Mouse (Mus musculus): Measurements from ENCODE around the gene Mthfd1. TPM values are rescaled to one million over a fixed set of nuclear protein-coding genes. Genes with fewer than 3 reads are reported as not detected.
"Not testable (repeated sequence)": the region's sequence is repeated elsewhere in the genome, so short reads cannot be mapped to it uniquely, and the experiment has no call there.

The Mthfd1 gene
- total RNA-seq (2014; rRNA removed): 30.9 and 31.3 TPM in 2 replicates
- 33.1 and 37.1 TPM in 2 replicates for polyA plus RNA-seq (2015; fragmentation: Nextera tagmentation; extraction: Ambion mirVana)

GRCm38 (mm10) chr12:76254725-76255498 lies at the start of gene Mthfd1:
Gene Mthfd1, plus strand, starts transcription at chr12:76255298.
- H3K27me3 ChIP-seq (ENCODE audit: insufficient read depth, low read length): no peaks in the 10 kb centered on the region
- ATAC-seq (peak; percentile 100), DNase-seq (ENCODE audit: low spot score) (peak; percentile 96)
- H3K36me3 ChIP-seq (ENCODE audit: insufficient read depth, low read length): no peaks in the 10 kb centered on the region
- peak within 1 kb of the TSS; percentile 76 for H3K4me2 ChIP-seq (ENCODE audit: low read depth, low read length)
- no peak for TF ChIP-seq CTCF (IDR thresholded peaks at IDR 0.05; ENCODE audit: low read depth)
- peak within 1 kb of the TSS; percentile 94 for H3K27ac ChIP-seq
- H3K9ac ChIP-seq (replicated peaks; ENCODE audit: low read length): peak within 1 kb of the TSS; percentile 69
- no peaks in the 10 kb centered on the region for H3K9me3 ChIP-seq (ENCODE audit: low read length)
- WGBS: 2% methylated on average over 43 of the region's 43 CpGs
- peaks cover 12% of the 10 kb centered on the region for H3K4me1 ChIP-seq (ENCODE audit: insufficient read depth, low read length)
- H3K4me3 ChIP-seq (ENCODE audit: low read length): peak within 1 kb of the TSS; percentile 66

- TF ChIP-seq CTCF (IDR thresholded peaks at IDR 0.05; ENCODE audit: low read depth): no peak
- no peak for DNase-seq (ENCODE audit: low spot score)
- WGBS: 94% methylated on average over 5 of the region's 5 CpGs
- Histone ChIP-seq H3K4me3 (ENCODE audit: low read length) (no peak overlapping the region), H3K4me1 (ENCODE audit: insufficient read depth, low read length) (no peaks in the 10 kb centered on the region), H3K27me3 (ENCODE audit: insufficient read depth, low read length) (no peaks in the 10 kb centered on the region), H3K27ac (no peak overlapping the region), H3K36me3 (ENCODE audit: insufficient read depth, low read length) (no peaks in the 10 kb centered on the region), H3K9me3 (ENCODE audit: low read length) (no peaks in the 10 kb centered on the region), H3K9ac (replicated peaks; ENCODE audit: low read length) (no peak overlapping the region), H3K4me2 (ENCODE audit: low read depth, low read length) (no peak overlapping the region)
- ATAC-seq: no peak
These were observed 45.6 kb upstream of the Mthfd1 start for GRCm38 (mm10) chr12:76209429-76209974.

GRCm38 (mm10) chr12:76215121-76215520 lies 40.0 kb upstream of the Mthfd1 start:
- Histone ChIP-seq H3K36me3 (ENCODE audit: insufficient read depth, low read length) (no peaks in the 10 kb centered on the region), H3K27ac (no peak overlapping the region), H3K27me3 (ENCODE audit: insufficient read depth, low read length) (no peaks in the 10 kb centered on the region), H3K9ac (replicated peaks; ENCODE audit: low read length) (no peak overlapping the region), H3K4me1 (ENCODE audit: insufficient read depth, low read length) (no peaks in the 10 kb centered on the region), H3K4me3 (ENCODE audit: low read length) (no peak overlapping the region), H3K9me3 (ENCODE audit: low read length) (no peaks in the 10 kb centered on the region), H3K4me2 (ENCODE audit: low read depth, low read length) (no peak overlapping the region)
- 26% methylated on average over 5 of the region's 5 CpGs for WGBS
- DNase-seq (ENCODE audit: low spot score): no peak
- no peak for ATAC-seq
- TF ChIP-seq CTCF (IDR thresholded peaks at IDR 0.05; ENCODE audit: low read depth): no peak

- no peak overlapping the region for H3K9ac ChIP-seq (replicated peaks; ENCODE audit: low read length)
- DNase-seq (ENCODE audit: low spot score) (no peak), ATAC-seq (no peak)
- no peaks in the 10 kb centered on the region for H3K4me1 ChIP-seq (ENCODE audit: insufficient read depth, low read length)
- no peak for TF ChIP-seq CTCF (IDR thresholded peaks at IDR 0.05; ENCODE audit: low read depth)
- H3K27ac ChIP-seq: no peak overlapping the region
- WGBS: 75% methylated on average over 11 of the region's 11 CpGs
- H3K36me3 ChIP-seq (ENCODE audit: insufficient read depth, low read length): no peaks in the 10 kb centered on the region
- H3K27me3 ChIP-seq (ENCODE audit: insufficient read depth, low read length): no peaks in the 10 kb centered on the region
- H3K4me3 ChIP-seq (ENCODE audit: low read length): no peak overlapping the region
- H3K9me3 ChIP-seq (ENCODE audit: low read length): no peaks in the 10 kb centered on the region
- no peak overlapping the region for H3K4me2 ChIP-seq (ENCODE audit: low read depth, low read length)
These were observed 38.4 kb upstream of the Mthfd1 start for GRCm38 (mm10) chr12:76216716-76217115.

GRCm38 (mm10) chr12:76222104-76222503 lies 33.0 kb upstream of the Mthfd1 start:
- not testable (repeated sequence) for H3K4me2 ChIP-seq (ENCODE audit: low read depth, low read length); DNase-seq (ENCODE audit: low spot score); H3K4me1 ChIP-seq (ENCODE audit: insufficient read depth, low read length); H3K36me3 ChIP-seq (ENCODE audit: insufficient read depth, low read length); H3K9ac ChIP-seq (replicated peaks; ENCODE audit: low read length); H3K9me3 ChIP-seq (ENCODE audit: low read length); ATAC-seq; H3K27me3 ChIP-seq (ENCODE audit: insufficient read depth, low read length); H3K27ac ChIP-seq; H3K4me3 ChIP-seq (ENCODE audit: low read length)
- 63% methylated on average over 3 of the region's 8 CpGs for WGBS

- Histone ChIP-seq H3K27me3 (ENCODE audit: insufficient read depth, low read length) (no peaks in the 10 kb centered on the region), H3K36me3 (ENCODE audit: insufficient read depth, low read length) (no peaks in the 10 kb centered on the region), H3K9ac (replicated peaks; ENCODE audit: low read length) (no peak overlapping the region), H3K27ac (no peak overlapping the region), H3K4me3 (ENCODE audit: low read length) (no peak overlapping the region), H3K4me2 (ENCODE audit: low read depth, low read length) (no peak overlapping the region), H3K4me1 (ENCODE audit: insufficient read depth, low read length) (no peaks in the 10 kb centered on the region), H3K9me3 (ENCODE audit: low read length) (no peaks in the 10 kb centered on the region)
- WGBS: 84% methylated on average over 6 of the region's 6 CpGs
- DNase-seq (ENCODE audit: low spot score): no peak
- ATAC-seq: no peak
- no peak for TF ChIP-seq CTCF (IDR thresholded peaks at IDR 0.05; ENCODE audit: low read depth)
These were observed 24.5 kb upstream of the Mthfd1 start for GRCm38 (mm10) chr12:76230644-76231043.

GRCm38 (mm10) chr12:76235253-76235652 lies 19.8 kb upstream of the Mthfd1 start:
- no peak for ATAC-seq
- 90% methylated on average over 6 of the region's 6 CpGs for WGBS

More at GRCm38 (mm10) chr12:76235253-76235652, 19.8 kb upstream of the Mthfd1 start:
- no peaks in the 10 kb centered on the region for H3K27me3 ChIP-seq (ENCODE audit: insufficient read depth, low read length)
- H3K9ac ChIP-seq (replicated peaks; ENCODE audit: low read length): no peak overlapping the region
- no peak for TF ChIP-seq CTCF (IDR thresholded peaks at IDR 0.05; ENCODE audit: low read depth)
- no peaks in the 10 kb centered on the region for H3K9me3 ChIP-seq (ENCODE audit: low read length)
- no peak for DNase-seq (ENCODE audit: low spot score)
- H3K27ac ChIP-seq: no peak overlapping the region
- no peak overlapping the region for H3K4me3 ChIP-seq (ENCODE audit: low read length)
- H3K4me2 ChIP-seq (ENCODE audit: low read depth, low read length): no peak overlapping the region
- no peaks in the 10 kb centered on the region for H3K4me1 ChIP-seq (ENCODE audit: insufficient read depth, low read length)
- no peaks in the 10 kb centered on the region for H3K36me3 ChIP-seq (ENCODE audit: insufficient read depth, low read length)
